Mouse (Mus musculus) forebrain, embryonic 11.5 days (tissue): ENCODE results near the gene Fbxl2. TPM values are rescaled to one million over a fixed set of nuclear protein-coding genes. Genes with fewer than 3 reads are reported as not detected.

Experiments used
- ATAC-seq: fragments of 200-750 bp; cut with Nextera tagmentation; replicated peaks from 2 replicates; pipeline ENCODE4 v1.8.0; 2017; ENCODE audit warnings: moderate TSS enrichment; ENCODE audit not compliant: low FRiP score
- DNase-seq: peaks from one replicate; pipeline ENCODE4 v3.0.0-alpha.2; 2017; ENCODE audit warnings: low spot score
- H3K27ac ChIP-seq: fragments of 300-500 bp; sonication (generic); 2 replicates; pipeline ENCODE4 v1.5.1; 2014; ENCODE audit warnings: low read depth, low read length
- H3K27me3 ChIP-seq: fragments of 300-500 bp; sonication (generic); 2 replicates; pipeline ENCODE4 v1.6.1; 2014; ENCODE audit warnings: mild to moderate bottlenecking, low read length, mixed read lengths; ENCODE audit not compliant: control insufficient read depth, insufficient read depth
- H3K36me3 ChIP-seq: fragments of 300-500 bp; sonication (generic); 2 replicates; pipeline ENCODE4 v1.6.1; 2014; ENCODE audit warnings: mild to moderate bottlenecking, low read length, moderate library complexity, mixed read lengths; ENCODE audit not compliant: control insufficient read depth, insufficient read depth
- H3K4me1 ChIP-seq: fragments of 300-500 bp; sonication (generic); replicated peaks from 2 replicates; pipeline ENCODE4 v1.6.1; 2014; ENCODE audit warnings: low read length, mixed read lengths; ENCODE audit not compliant: control insufficient read depth, insufficient read depth
- H3K4me2 ChIP-seq: fragments of 300-500 bp; sonication (generic); 2 replicates; pipeline ENCODE4 v1.6.1; 2014; ENCODE audit warnings: low read depth, mild to moderate bottlenecking, low read length, moderate library complexity, mixed read lengths; ENCODE audit not compliant: severe bottlenecking
- H3K4me3 ChIP-seq: fragments of 300-500 bp; sonication (generic); 2 replicates; pipeline ENCODE4 v1.5.1; 2014; ENCODE audit warnings: low read depth, low read length
- H3K9ac ChIP-seq: fragments of 300-500 bp; sonication (generic); 2 replicates; pipeline ENCODE4 v1.6.1; 2014; ENCODE audit warnings: low read length
- H3K9me3 ChIP-seq: fragments of 300-500 bp; sonication (generic); 2 replicates; pipeline ENCODE4 v1.6.1; 2016; ENCODE audit warnings: low read length, mixed read lengths; ENCODE audit not compliant: control insufficient read depth
- WGBS: fragments of 180-500 bp; shearing (Covaris S2); extraction: QIAGEN DNeasy Blood & Tissue Kit; methylation state at CpG from one replicate; pipeline ENCODE4 v1.1.7; 2014; 5-methylcytosine and 5-hydroxymethylcytosine counted together
- polyA plus RNA-seq: library from polyadenylated mRNA; unstranded; fragments of >200 nt; fragmentation: Nextera tagmentation; extraction: Ambion mirVana; gene quantifications from 2 replicates; pipeline ENCODE4 v1.2.1, GENCODE M21; 2014

The Fbxl2 gene
- polyA plus RNA-seq, 1 experiment from 2014 or later = 8.4 TPM

GRCm38 (mm10) chr9:114057090-114057796 is 11.3 kb upstream of the Fbxl2 start, which contains the start of gene Susd5:
Gene Susd5, plus strand, starts transcription at chr9:114057140.
- no peak within 1 kb of the TSS for H3K27ac ChIP-seq
- DNase-seq (peak; percentile 60), ATAC-seq (peak; percentile 67)
- H3K9me3 ChIP-seq = no peaks in the 10 kb centered on the region
- peaks cover 7% of the 10 kb centered on the region; the same call in 1 of the 2 replicates for H3K4me1 ChIP-seq
- peak within 1 kb of the TSS; percentile 50 for H3K9ac ChIP-seq
- H3K4me3 ChIP-seq = peak within 1 kb of the TSS; percentile 47
- H3K36me3 ChIP-seq = no peaks in the 10 kb centered on the region
- peaks cover 23% of the 10 kb centered on the region for H3K27me3 ChIP-seq
- H3K4me2 ChIP-seq = peak within 1 kb of the TSS; percentile 85
- WGBS = 1% methylated on average over 59 of the region's 60 CpGs

GRCm38 (mm10) chr9:114052866-114053265 is 6.9 kb upstream of the Fbxl2 start:
- no peak for DNase-seq
- H3K36me3 ChIP-seq = no peaks in the 10 kb centered on the region
- 73% methylated on average over 6 of the region's 6 CpGs for WGBS
- H3K4me1 ChIP-seq = peaks cover 7% of the 10 kb centered on the region; the same call in 1 of the 2 replicates
- no peak for ATAC-seq
- H3K27ac ChIP-seq = no peak overlapping the region
- no peaks in the 10 kb centered on the region; the same call in 1 of the 2 replicates for H3K9me3 ChIP-seq
- no peak overlapping the region for H3K4me3 ChIP-seq
- H3K4me2 ChIP-seq = no peak overlapping the region
- no peak overlapping the region for H3K9ac ChIP-seq
- peaks cover 16% of the 10 kb centered on the region for H3K27me3 ChIP-seq

GRCm38 (mm10) chr9:114052031-114052430 is 6.0 kb upstream of the Fbxl2 start:
- 87% methylated on average over 4 of the region's 4 CpGs for WGBS
- H3K4me1 ChIP-seq = no peaks in the 10 kb centered on the region
- no peak overlapping the region for H3K4me3 ChIP-seq
- DNase-seq (no peak), ATAC-seq (no peak)
- no peaks in the 10 kb centered on the region; the same call in 1 of the 2 replicates for H3K9me3 ChIP-seq
- no peak overlapping the region for H3K9ac ChIP-seq
- no peak overlapping the region for H3K4me2 ChIP-seq
- peaks cover 8% of the 10 kb centered on the region for H3K27me3 ChIP-seq
- H3K36me3 ChIP-seq = no peaks in the 10 kb centered on the region
- H3K27ac ChIP-seq = no peak overlapping the region

GRCm38 (mm10) chr9:114050778-114051177 is 4.8 kb upstream of the Fbxl2 start:
- no peaks in the 10 kb centered on the region for H3K4me1 ChIP-seq
- no peaks in the 10 kb centered on the region for H3K27me3 ChIP-seq
- H3K4me3 ChIP-seq = no peak overlapping the region
- H3K27ac ChIP-seq = no peak overlapping the region
- no peak overlapping the region for H3K4me2 ChIP-seq
- no peak overlapping the region for H3K9ac ChIP-seq
- H3K36me3 ChIP-seq = no peaks in the 10 kb centered on the region
- WGBS = 94% methylated on average over 16 of the region's 16 CpGs
- no peak for DNase-seq
- H3K9me3 ChIP-seq = no peaks in the 10 kb centered on the region; the same call in 1 of the 2 replicates
- no peak for ATAC-seq

GRCm38 (mm10) chr9:114050106-114050505 is 4.1 kb upstream of the Fbxl2 start:
- ATAC-seq (no peak), DNase-seq (no peak)
- Histone ChIP-seq H3K4me3 (no peak overlapping the region), H3K27ac (no peak overlapping the region), H3K9ac (no peak overlapping the region), H3K36me3 (no peaks in the 10 kb centered on the region), H3K4me1 (no peaks in the 10 kb centered on the region), H3K27me3 (no peaks in the 10 kb centered on the region), H3K4me2 (no peak overlapping the region), H3K9me3 (no peaks in the 10 kb centered on the region; the same call in 1 of the 2 replicates)
- 84% methylated on average over 7 of the region's 7 CpGs for WGBS

- WGBS = 89% methylated on average over 7 of the region's 7 CpGs
Observed at GRCm38 (mm10) chr9:114046676-114047075, 685 bp upstream of the Fbxl2 start.

GRCm38 (mm10) chr9:114044446-114044845 is 1.5 kb downstream of the Fbxl2 start:
- WGBS = 52% methylated on average over 3 of the region's 3 CpGs
- Histone ChIP-seq H3K9ac (no peak overlapping the region), H3K4me3 (no peak overlapping the region), H3K9me3 (no peaks in the 10 kb centered on the region; the same call in 1 of the 2 replicates), H3K27ac (no peak overlapping the region), H3K36me3 (no peaks in the 10 kb centered on the region), H3K27me3 (no peaks in the 10 kb centered on the region), H3K4me1 (0 out of 2 replicates have a peak, but pooled peaks cover 2% of the 10 kb centered on the region), H3K4me2 (no peak overlapping the region)
- ATAC-seq (no peak), DNase-seq (no peak)

More at GRCm38 (mm10) chr9:114046676-114047075, 685 bp upstream of the Fbxl2 start:
- Histone ChIP-seq H3K4me3 (no peak overlapping the region), H3K4me1 (0 out of 2 replicates have a peak, but pooled peaks cover 2% of the 10 kb centered on the region), H3K27ac (no peak overlapping the region), H3K9me3 (no peaks in the 10 kb centered on the region; the same call in 1 of the 2 replicates), H3K27me3 (no peaks in the 10 kb centered on the region), H3K36me3 (no peaks in the 10 kb centered on the region), H3K9ac (no peak overlapping the region), H3K4me2 (no peak overlapping the region)
- no peak for DNase-seq
- no peak for ATAC-seq

GRCm38 (mm10) chr9:114042490-114042889 is 3.5 kb downstream of the Fbxl2 start:
- Histone ChIP-seq H3K4me2 (no peak overlapping the region), H3K27me3 (no peaks in the 10 kb centered on the region), H3K4me1 (0 out of 2 replicates have a peak, but pooled peaks cover 2% of the 10 kb centered on the region), H3K9ac (no peak overlapping the region), H3K4me3 (no peak overlapping the region), H3K36me3 (no peaks in the 10 kb centered on the region), H3K9me3 (no peaks in the 10 kb centered on the region), H3K27ac (no peak overlapping the region)
- no peak for DNase-seq
- ATAC-seq = no peak
- 45% methylated on average over 6 of the region's 6 CpGs for WGBS
